Mouse (Mus musculus): ENCODE data around the gene Fuca2. TPM values are rescaled to one million over a fixed set of nuclear protein-coding genes. Genes with fewer than 3 reads are reported as not detected.
"Not testable (repeated sequence)": the region's sequence is repeated elsewhere in the genome, so short reads cannot be mapped to it uniquely, and the experiment has no call there.

Gene Fuca2
- 8.6 and 11.3 TPM in 2 replicates for polyA plus RNA-seq (2012; rRNA removed)

GRCm38 (mm10) chr10:13499331-13499730, at the start of gene Fuca2:
TSS of gene Fuca2 (plus strand) at chr10:13499540.
- TF ChIP-seq POLR2A (IDR thresholded peaks at IDR 0.05; ENCODE audit: control insufficient read depth, low read depth, low read length) (no peak), CTCF (IDR thresholded peaks at IDR 0.05; ENCODE audit: control insufficient read depth, insufficient read depth, insufficient replicate concordance, low read depth, low read length) (no peak)
- H3K27me3 ChIP-seq (ENCODE audit: control insufficient read depth, insufficient read depth, low read length) = no peaks in the 10 kb centered on the region

GRCm38 (mm10) chr10:13451640-13452039, 47.7 kb upstream of the Fuca2 start:
- Histone ChIP-seq H3K36me3 (ENCODE audit: control insufficient read depth, insufficient read depth, low read length) (no peaks in the 10 kb centered on the region), H3K4me1 (ENCODE audit: control insufficient read depth, insufficient read depth, low read length) (no peaks in the 10 kb centered on the region; the same call in 1 of the 2 replicates), H3K27ac (ENCODE audit: control insufficient read depth, insufficient read depth, low read depth, low read length) (no peak overlapping the region), H3K27me3 (ENCODE audit: control insufficient read depth, insufficient read depth, low read length) (no peaks in the 10 kb centered on the region), H3K4me3 (ENCODE audit: control insufficient read depth, low read depth, low read length) (no peak overlapping the region)
- TF ChIP-seq POLR2A (IDR thresholded peaks at IDR 0.05; ENCODE audit: control insufficient read depth, low read depth, low read length) = no peak

More at GRCm38 (mm10) chr10:13499331-13499730, at the start of gene Fuca2:
- peaks cover 10% of the 10 kb centered on the region for H3K4me1 ChIP-seq (ENCODE audit: control insufficient read depth, insufficient read depth, low read length)
- peak within 1 kb of the TSS; percentile 84 for H3K4me3 ChIP-seq (ENCODE audit: control insufficient read depth, low read depth, low read length)
- H3K36me3 ChIP-seq (ENCODE audit: control insufficient read depth, insufficient read depth, low read length) = no peaks in the 10 kb centered on the region
- no peak within 1 kb of the TSS for H3K27ac ChIP-seq (ENCODE audit: control insufficient read depth, insufficient read depth, low read depth, low read length)

- TF ChIP-seq POLR2A (IDR thresholded peaks at IDR 0.05; ENCODE audit: control insufficient read depth, low read depth, low read length) (no peak), CTCF (IDR thresholded peaks at IDR 0.05; ENCODE audit: control insufficient read depth, insufficient read depth, insufficient replicate concordance, low read depth, low read length) (no peak)
- Histone ChIP-seq H3K4me1 (ENCODE audit: control insufficient read depth, insufficient read depth, low read length) (no peaks in the 10 kb centered on the region; the same call in 1 of the 2 replicates), H3K27me3 (ENCODE audit: control insufficient read depth, insufficient read depth, low read length) (no peaks in the 10 kb centered on the region), H3K27ac (ENCODE audit: control insufficient read depth, insufficient read depth, low read depth, low read length) (no peak overlapping the region), H3K4me3 (ENCODE audit: control insufficient read depth, low read depth, low read length) (no peak overlapping the region), H3K36me3 (ENCODE audit: control insufficient read depth, insufficient read depth, low read length) (no peaks in the 10 kb centered on the region)
Measured at GRCm38 (mm10) chr10:13453200-13453990, 45.9 kb upstream of the Fuca2 start.

- not testable (repeated sequence) for H3K27ac ChIP-seq (ENCODE audit: control insufficient read depth, insufficient read depth, low read depth, low read length); H3K36me3 ChIP-seq (ENCODE audit: control insufficient read depth, insufficient read depth, low read length); H3K27me3 ChIP-seq (ENCODE audit: control insufficient read depth, insufficient read depth, low read length); H3K4me1 ChIP-seq (ENCODE audit: control insufficient read depth, insufficient read depth, low read length); H3K4me3 ChIP-seq (ENCODE audit: control insufficient read depth, low read depth, low read length)
Measured at GRCm38 (mm10) chr10:13464295-13464694, 35.0 kb upstream of the Fuca2 start.

- no peak overlapping the region for H3K27ac ChIP-seq (ENCODE audit: control insufficient read depth, insufficient read depth, low read depth, low read length)
- TF ChIP-seq CTCF (IDR thresholded peaks at IDR 0.05; ENCODE audit: control insufficient read depth, insufficient read depth, insufficient replicate concordance, low read depth, low read length) = no peak
- TF ChIP-seq POLR2A (IDR thresholded peaks at IDR 0.05; ENCODE audit: control insufficient read depth, low read depth, low read length) = no peak
- no peaks in the 10 kb centered on the region for H3K27me3 ChIP-seq (ENCODE audit: control insufficient read depth, insufficient read depth, low read length)
- H3K4me1 ChIP-seq (ENCODE audit: control insufficient read depth, insufficient read depth, low read length) = no peaks in the 10 kb centered on the region
- H3K36me3 ChIP-seq (ENCODE audit: control insufficient read depth, insufficient read depth, low read length) = no peaks in the 10 kb centered on the region
- no peak overlapping the region for H3K4me3 ChIP-seq (ENCODE audit: control insufficient read depth, low read depth, low read length)
Measured at GRCm38 (mm10) chr10:13466925-13467324, 32.4 kb upstream of the Fuca2 start.

- H3K36me3 ChIP-seq (ENCODE audit: control insufficient read depth, insufficient read depth, low read length); H3K27ac ChIP-seq (ENCODE audit: control insufficient read depth, insufficient read depth, low read depth, low read length); H3K27me3 ChIP-seq (ENCODE audit: control insufficient read depth, insufficient read depth, low read length); H3K4me3 ChIP-seq (ENCODE audit: control insufficient read depth, low read depth, low read length); H3K4me1 ChIP-seq (ENCODE audit: control insufficient read depth, insufficient read depth, low read length): not testable (repeated sequence)
Measured at GRCm38 (mm10) chr10:13468025-13468529, 31.3 kb upstream of the Fuca2 start.

GRCm38 (mm10) chr10:13470236-13470635, 29.1 kb upstream of the Fuca2 start:
- peaks cover 8% of the 10 kb centered on the region for H3K4me1 ChIP-seq (ENCODE audit: control insufficient read depth, insufficient read depth, low read length)
- no peak overlapping the region for H3K27ac ChIP-seq (ENCODE audit: control insufficient read depth, insufficient read depth, low read depth, low read length)
- no peak for TF ChIP-seq POLR2A (IDR thresholded peaks at IDR 0.05; ENCODE audit: control insufficient read depth, low read depth, low read length)
- TF ChIP-seq CTCF (IDR thresholded peaks at IDR 0.05; ENCODE audit: control insufficient read depth, insufficient read depth, insufficient replicate concordance, low read depth, low read length) = no peak
- H3K36me3 ChIP-seq (ENCODE audit: control insufficient read depth, insufficient read depth, low read length) = no peaks in the 10 kb centered on the region
- no peak overlapping the region for H3K4me3 ChIP-seq (ENCODE audit: control insufficient read depth, low read depth, low read length)
- H3K27me3 ChIP-seq (ENCODE audit: control insufficient read depth, insufficient read depth, low read length) = peaks cover 2% of the 10 kb centered on the region; the same call in 1 of the 2 replicates
